Mouse (Mus musculus) cerebellum, adult 2 months (tissue): ENCODE measurements around the gene Gpd1l.

Experiments used
- CTCF ChIP-seq: fragments of 200-500 bp; IDR thresholded peaks from 2 replicates; pipeline ENCODE4 v1.5.1; 2011; ENCODE audit warnings: low read depth, mild to moderate bottlenecking, control low read depth, low read length, moderate library complexity, borderline replicate concordance; ENCODE audit not compliant: insufficient read depth
- POLR2A ChIP-seq: fragments of 200-500 bp; IDR thresholded peaks from 2 replicates; pipeline ENCODE4 v1.6.1; 2011; ENCODE audit warnings: low read length, control low read depth, borderline replicate concordance; ENCODE audit not compliant: insufficient read depth

DNA sequence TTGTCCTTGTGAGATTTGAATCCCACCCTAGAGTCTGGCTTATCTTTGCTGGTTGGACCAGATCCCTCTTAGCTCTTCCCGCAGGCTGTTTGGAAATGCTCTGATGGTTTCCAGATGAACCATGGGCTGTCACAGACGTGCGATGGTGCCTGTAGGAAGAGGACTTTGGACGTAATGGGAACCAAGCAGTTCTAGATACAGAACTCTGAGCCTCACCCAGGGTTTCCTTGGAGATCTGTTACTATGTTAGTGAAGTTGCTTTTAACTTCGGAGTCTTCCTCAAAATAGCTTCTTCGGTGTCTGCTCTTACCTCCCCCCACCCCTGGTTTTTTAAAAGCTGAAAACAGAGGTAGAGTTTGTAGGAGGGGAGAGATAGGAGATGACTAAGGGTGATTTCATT lies 46.2 kb upstream of the Gpd1l start:
- no peak for TF ChIP-seq CTCF
- no peak for TF ChIP-seq POLR2A
